Mouse (Mus musculus) spleen, postnatal 10 days (tissue): ENCODE results near the gene Slc25a40.

Experiments
- DNase-seq, 2 experiments: peaks; one replicate each; pipeline ENCODE4 v3.0.0; 2021 to 2022; ENCODE audit warnings: low spot score in 2 of 2

Slc25a40 gene

GRCm38 (mm10) chr5:8422157-8422931 lies at the start of gene Slc25a40, which contains the start of gene Dbf4:
Gene Slc25a40, plus strand, starts transcription at chr5:8422850.
Gene Dbf4, minus strand, starts transcription at chr5:8422716.
- peak; percentile 95 for DNase-seq

- no peak for DNase-seq
Measured at GRCm38 (mm10) chr5:8373415-8373814, 49.2 kb upstream of the Slc25a40 start.

- DNase-seq = no peak
Measured at GRCm38 (mm10) chr5:8374297-8374906, 48.2 kb upstream of the Slc25a40 start.

- no peak for DNase-seq
Measured at GRCm38 (mm10) chr5:8393891-8394583, 28.6 kb upstream of the Slc25a40 start.

GRCm38 (mm10) chr5:8397587-8398249 lies 24.9 kb upstream of the Slc25a40 start:
- no peak for DNase-seq

GRCm38 (mm10) chr5:8408746-8409145 lies 13.9 kb upstream of the Slc25a40 start:
- DNase-seq = no peak

GRCm38 (mm10) chr5:8416683-8417413 lies 5.8 kb upstream of the Slc25a40 start:
- DNase-seq = no peak

GRCm38 (mm10) chr5:8417443-8417842 lies 5.2 kb upstream of the Slc25a40 start:
- no peak for DNase-seq

- no peak for DNase-seq
Measured at GRCm38 (mm10) chr5:8421424-8421823, 1.2 kb upstream of the Slc25a40 start.

- no peak for DNase-seq
Measured at GRCm38 (mm10) chr5:8422932-8423928, 580 bp downstream of the Slc25a40 start.

GRCm38 (mm10) chr5:8424116-8424515 lies 1.5 kb downstream of the Slc25a40 start:
- DNase-seq = peak in 1 of 2 experiments; percentile 34

GRCm38 (mm10) chr5:8425899-8426298 lies 3.2 kb downstream of the Slc25a40 start:
- no peak for DNase-seq

GRCm38 (mm10) chr5:8437481-8438156 lies 15.0 kb downstream of the Slc25a40 start:
- no peak for DNase-seq

- DNase-seq = no peak
Measured at GRCm38 (mm10) chr5:8439095-8439494, 16.4 kb downstream of the Slc25a40 start.

GRCm38 (mm10) chr5:8455565-8455964 lies 32.9 kb downstream of the Slc25a40 start:
- no peak for DNase-seq

GRCm38 (mm10) chr5:8456561-8456960 lies 33.9 kb downstream of the Slc25a40 start:
- DNase-seq = no peak

- no peak for DNase-seq
Measured at GRCm38 (mm10) chr5:8487989-8488700, 65.5 kb downstream of the Slc25a40 start.

- DNase-seq = no peak
Measured at GRCm38 (mm10) chr5:8488701-8489297, 66.1 kb downstream of the Slc25a40 start.
